Mouse (Mus musculus) left cerebral cortex, postnatal 4 days (tissue): ENCODE results near the gene Lrfn3. TPM values are rescaled to one million over a fixed set of nuclear protein-coding genes. Genes with fewer than 3 reads are reported as not detected.

Experiments
- DNase-seq: peaks from one replicate; pipeline ENCODE4 v3.0.0-alpha.2; 2022
- intact Hi-C: fragments of 180-260 bp; cut with DNase I; formaldehyde crosslinking; loops from one replicate; pipeline ENCODE4 v1.15.1; 2025
- total RNA-seq, 2 experiments: library from RNA; stranded (reverse); gene quantifications; 2 replicates each; pipeline ENCODE4 v1.2.3; 2021

Lrfn3 gene
- total RNA-seq, 2 experiments from 2014 or later, result 46.3 to 50.7 TPM

GRCm38 (mm10) chr7:30347828-30348227 is 14.7 kb downstream of the Lrfn3 start:
- peak; percentile 84 for DNase-seq
- intact Hi-C loops, result no loop called here

GRCm38 (mm10) chr7:30346635-30347379 is 15.8 kb downstream of the Lrfn3 start:
- DNase-seq, result no peak
- intact Hi-C loops, result no loop called here

- DNase-seq, result peak; percentile 81
- intact Hi-C loops, result loop anchor here (5.0 to 10.0 kb wide), 2 partner anchors 93 to 155 kb away; partner anchors contain the start of gene Prodh2
Observed at GRCm38 (mm10) chr7:30339432-30340109, 23.0 kb downstream of the Lrfn3 start.

- peak; percentile 96 for DNase-seq
- intact Hi-C loops, result loop anchor here (5.0 to 10.0 kb wide), 2 partner anchors 96 to 158 kb away; partner anchors contain the start of gene Prodh2
Observed at GRCm38 (mm10) chr7:30336384-30336783, 26.2 kb downstream of the Lrfn3 start.

- intact Hi-C loops, result loop anchor here (5.0 to 10.0 kb wide), 2 partner anchors 97 to 159 kb away; partner anchors contain the start of gene Prodh2
- peak; percentile 83 for DNase-seq
Observed at GRCm38 (mm10) chr7:30335688-30336087, 26.9 kb downstream of the Lrfn3 start.

GRCm38 (mm10) chr7:30334563-30334962 is 28.0 kb downstream of the Lrfn3 start:
- peak; percentile 59 for DNase-seq
- intact Hi-C loops, result loop anchor here (10.0 kb wide), 1 partner anchor 160 kb away; the partner anchor contains the start of gene Prodh2

- DNase-seq, result peak; percentile 95
- intact Hi-C loops, result loop anchor here (10.0 kb wide), 1 partner anchor 161 kb away; the partner anchor contains the start of gene Prodh2
Observed at GRCm38 (mm10) chr7:30333436-30333835, 29.1 kb downstream of the Lrfn3 start.

GRCm38 (mm10) chr7:30332622-30333259 is 29.8 kb downstream of the Lrfn3 start:
- intact Hi-C loops, result loop anchor here (10.0 kb wide), 1 partner anchor 162 kb away; the partner anchor contains the start of gene Prodh2
- no peak for DNase-seq

GRCm38 (mm10) chr7:30331887-30332286 is 30.7 kb downstream of the Lrfn3 start:
- intact Hi-C loops, result loop anchor here (10.0 kb wide), 1 partner anchor 163 kb away; the partner anchor contains the start of gene Prodh2
- DNase-seq, result peak; percentile 91

GRCm38 (mm10) chr7:30328379-30328778 is 34.2 kb downstream of the Lrfn3 start:
- intact Hi-C loops, result no loop called here
- no peak for DNase-seq

- intact Hi-C loops, result no loop called here
- peak; percentile 91 for DNase-seq
Observed at GRCm38 (mm10) chr7:30327140-30327539, 35.4 kb downstream of the Lrfn3 start.

GRCm38 (mm10) chr7:30326427-30326826 is 36.1 kb downstream of the Lrfn3 start:
- no peak for DNase-seq
- intact Hi-C loops, result no loop called here

- intact Hi-C loops, result no loop called here
- peak; percentile 49 for DNase-seq
Observed at GRCm38 (mm10) chr7:30325364-30325763, 37.2 kb downstream of the Lrfn3 start.

GRCm38 (mm10) chr7:30324300-30324944 is 38.1 kb downstream of the Lrfn3 start:
- intact Hi-C loops, result no loop called here
- no peak for DNase-seq

GRCm38 (mm10) chr7:30323795-30324194 is 38.8 kb downstream of the Lrfn3 start, which contains the start of gene Sdhaf1:
Sdhaf1 (minus strand) TSS chr7:30323895.
- no peak for DNase-seq
- intact Hi-C loops, result no loop called here

- intact Hi-C loops, result no loop called here
- DNase-seq, result no peak
Observed at GRCm38 (mm10) chr7:30322865-30323264, 39.7 kb downstream of the Lrfn3 start.

GRCm38 (mm10) chr7:30322285-30322667 is 40.3 kb downstream of the Lrfn3 start:
- DNase-seq, result peak; percentile 99
- intact Hi-C loops, result no loop called here

- DNase-seq, result peak; percentile 46
- intact Hi-C loops, result no loop called here
Observed at GRCm38 (mm10) chr7:30321539-30322284, 40.9 kb downstream of the Lrfn3 start, which contains the start of gene E130208F15Rik. E130208F15Rik (plus strand) TSS chr7:30321740.

- intact Hi-C loops, result no loop called here
- DNase-seq, result no peak
Observed at GRCm38 (mm10) chr7:30320946-30321345, 41.6 kb downstream of the Lrfn3 start.

- intact Hi-C loops, result no loop called here
- no peak for DNase-seq
Observed at GRCm38 (mm10) chr7:30318142-30318541, 44.4 kb downstream of the Lrfn3 start.
